Comparison of ENCODE assay signal across 27 mouse cellular contexts in the genomic region with DNA sequence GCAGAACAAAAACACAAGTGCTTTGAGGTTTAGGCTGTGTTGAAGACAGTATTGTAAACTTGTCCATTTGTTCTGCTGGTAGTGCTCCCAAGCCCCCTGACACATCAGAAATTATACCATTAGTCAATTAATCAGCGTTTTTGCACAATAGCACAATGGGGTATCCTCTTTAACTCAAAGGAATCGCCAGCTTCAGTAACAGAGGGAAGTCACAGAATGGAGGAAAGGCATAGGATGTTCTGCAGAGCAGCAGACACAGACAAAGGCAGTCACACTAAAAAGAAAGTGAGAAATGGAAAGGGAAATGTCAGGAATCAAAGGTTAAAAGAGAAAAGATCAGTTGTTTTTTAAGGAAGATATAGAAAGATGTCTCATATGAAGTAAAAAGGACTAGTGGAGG.
DNase-seq lines count a peak whose midpoint lies in the region; ATAC-seq lines count a peak whose summit lies in the region.
"Had no signal": no experiment of that assay in that cellular context is flagged by ENCODE, and none has a peak within 500 bp of the region (broad histone marks: within the 10 kb centered on the region; RNA-seq: fewer than 3 reads in every experiment).

No protein-coding gene starts in this region.

- no peaks in the 10 kb centered on the region for H3K4me1 ChIP-seq in hindbrain, embryonic 11.5 days (replicated peaks; ENCODE audit: control insufficient read depth, insufficient read depth, low read length)
- no peaks in the 10 kb centered on the region; the same call in 1 of the 2 replicates for H3K4me1 ChIP-seq in hindbrain, embryonic 16.5 days (ENCODE audit: control insufficient read depth, insufficient read depth, low read depth, low read length)
- H3K4me1 ChIP-seq in neural tube, embryonic 12.5 days, result no peaks in the 10 kb centered on the region
- H3K4me1 ChIP-seq: embryonic facial prominence, embryonic 15.5 days; limb, embryonic 15.5 days had no signal

- H3K9me3 ChIP-seq in hindbrain, embryonic 11.5 days (ENCODE audit: control insufficient read depth, low read length), result no peaks in the 10 kb centered on the region
- H3K9me3 ChIP-seq in hindbrain, embryonic 16.5 days (ENCODE audit: control insufficient read depth, low read length), result no peaks in the 10 kb centered on the region
- no peaks in the 10 kb centered on the region for H3K9me3 ChIP-seq in neural tube, embryonic 12.5 days
- H3K9me3 ChIP-seq: embryonic facial prominence, embryonic 15.5 days; G1E; limb, embryonic 15.5 days had no signal

- no peak overlapping the region for H3K9ac ChIP-seq in hindbrain, embryonic 11.5 days (ENCODE audit: low read depth, low read length)
- H3K9ac ChIP-seq in hindbrain, embryonic 16.5 days (ENCODE audit: low read depth, low read length), result no peak overlapping the region
- H3K9ac ChIP-seq in neural tube, embryonic 12.5 days, result no peak overlapping the region
- H3K9ac ChIP-seq: embryonic facial prominence, embryonic 15.5 days; limb, embryonic 15.5 days; liver, embryonic 14.5 days; lung, embryonic 14.5 days had no signal

- WGBS in hindbrain, embryonic 11.5 days, result 18% methylated on average over 2 of the region's 2 CpGs
- 9% methylated on average over 2 of the region's 2 CpGs for WGBS in hindbrain, embryonic 16.5 days
- 7% methylated on average over 2 of the region's 2 CpGs for WGBS in neural tube, embryonic 12.5 days

- peak; percentile 20 for DNase-seq in hindbrain, embryonic 11.5 days (ENCODE audit: low spot score)
- DNase-seq in neural tube, embryonic 10.5 days (ENCODE audit: extremely low spot score, low spot score), result no peak
- peak; percentile 29 for DNase-seq in embryo, embryonic 9.5 days (ENCODE audit: extremely low spot score)
- no peak for DNase-seq in kidney, adult 18-20 months
- DNase-seq: adrenal gland, adult 2 months; B cell, adult 2 months; cerebellum, adult 11-12 months; cerebellum, postnatal 10 days; gastrocnemius, postnatal 10 days; heart, adult 11 months; kidney, adult 8-10 months; kidney, postnatal 10 days; left cerebral cortex, postnatal 4 days; lung, embryonic 14.5 days; lung, postnatal 36 days; thymus, postnatal 14 days had no signal

- H3K27ac ChIP-seq in hindbrain, embryonic 11.5 days (ENCODE audit: low read depth, low read length), result no peak overlapping the region
- H3K27ac ChIP-seq in hindbrain, embryonic 16.5 days (ENCODE audit: low read depth, low read length), result no peak overlapping the region
- H3K27ac ChIP-seq in neural tube, embryonic 12.5 days, result no peak overlapping the region
- H3K27ac ChIP-seq: embryonic facial prominence, embryonic 15.5 days; limb, embryonic 15.5 days; liver, embryonic 14.5 days had no signal

- H3K4me2 ChIP-seq in hindbrain, embryonic 11.5 days (replicated peaks; ENCODE audit: low read depth, low read length), result no peak overlapping the region
- no peak overlapping the region for H3K4me2 ChIP-seq in hindbrain, embryonic 16.5 days (ENCODE audit: low read length)
- H3K4me2 ChIP-seq in neural tube, embryonic 12.5 days (replicated peaks), result no peak overlapping the region
- H3K4me2 ChIP-seq: embryonic facial prominence, embryonic 15.5 days; heart, embryonic 11.5 days; limb, embryonic 15.5 days; lung, embryonic 14.5 days had no signal

- H3K36me3 ChIP-seq in hindbrain, embryonic 11.5 days (ENCODE audit: control insufficient read depth, insufficient read depth, low read length), result no peaks in the 10 kb centered on the region
- no peaks in the 10 kb centered on the region for H3K36me3 ChIP-seq in hindbrain, embryonic 16.5 days (ENCODE audit: control insufficient read depth, insufficient read depth, low read length)
- H3K36me3 ChIP-seq in neural tube, embryonic 12.5 days, result no peaks in the 10 kb centered on the region
- H3K36me3 ChIP-seq: embryonic facial prominence, embryonic 15.5 days; G1E; limb, embryonic 15.5 days had no signal

- H3K4me3 ChIP-seq in hindbrain, embryonic 11.5 days (ENCODE audit: low read depth, low read length), result no peak overlapping the region
- no peak overlapping the region for H3K4me3 ChIP-seq in hindbrain, embryonic 16.5 days (ENCODE audit: low read length)
- no peak overlapping the region for H3K4me3 ChIP-seq in neural tube, embryonic 12.5 days
- H3K4me3 ChIP-seq: embryonic facial prominence, embryonic 15.5 days; limb, embryonic 15.5 days; myocyte had no signal

- no peaks in the 10 kb centered on the region for H3K27me3 ChIP-seq in hindbrain, embryonic 11.5 days (ENCODE audit: control insufficient read depth, insufficient read depth, low read length)
- no peaks in the 10 kb centered on the region for H3K27me3 ChIP-seq in hindbrain, embryonic 16.5 days (replicated peaks; ENCODE audit: control insufficient read depth, insufficient read depth, low read length)
- no peaks in the 10 kb centered on the region for H3K27me3 ChIP-seq in neural tube, embryonic 12.5 days (replicated peaks)
- H3K27me3 ChIP-seq: CH12.LX; embryonic facial prominence, embryonic 15.5 days; limb, embryonic 15.5 days; Patski had no signal

- peak; percentile 63; the same call in 1 of the 2 replicates for ATAC-seq in hindbrain, embryonic 11.5 days (ENCODE audit: low FRiP score)
- no peak for ATAC-seq in hindbrain, embryonic 16.5 days
- 0 out of 2 replicates have a peak, but pooled peaks have one; percentile 17 for ATAC-seq in neural tube, embryonic 12.5 days (ENCODE audit: low FRiP score, low read depth)
- no peak for ATAC-seq in activated CD4-positive, CD25-positive, alpha-beta regulatory T cell, adult 4 months

Comparison
In these comparisons a context has a peak if more than half of its experiments do, and no peak if none do; other contexts are left out.
1. ATAC-seq: peak in hindbrain, embryonic 11.5 days (single experiment) and neural tube, embryonic 12.5 days (single experiment); none in hindbrain, embryonic 16.5 days (single experiment) and activated CD4-positive, CD25-positive, alpha-beta regulatory T cell, adult 4 months (single experiment).
2. DNase-seq: peak in hindbrain, embryonic 11.5 days (single experiment) and embryo, embryonic 9.5 days (single experiment); none in neural tube, embryonic 10.5 days (single experiment) and kidney, adult 18-20 months (single experiment).